In genomic region chr6:52825535-52825934, GRCm38 (mm10) we compare ENCODE assay signal across 8 mouse cellular contexts.
DNase-seq lines count a peak whose midpoint lies in the region; ATAC-seq lines count a peak whose summit lies in the region.

No protein-coding gene starts in this region.

- no peak overlapping the region for H3K9ac ChIP-seq in forebrain, embryonic 14.5 days (ENCODE audit: low read length)
- H3K9ac ChIP-seq in forebrain, embryonic 11.5 days (ENCODE audit: low read length), result no peak overlapping the region

- peaks cover 16% of the 10 kb centered on the region for H3K27me3 ChIP-seq in forebrain, embryonic 14.5 days (replicated peaks; ENCODE audit: control insufficient read depth, insufficient read depth, low read length)
- H3K27me3 ChIP-seq in forebrain, embryonic 11.5 days (ENCODE audit: control insufficient read depth, insufficient read depth, low read length), result peaks cover 26% of the 10 kb centered on the region

- WGBS in forebrain, embryonic 14.5 days, result 78% methylated on average over 5 of the region's 5 CpGs
- WGBS in forebrain, embryonic 11.5 days, result 83% methylated on average over 5 of the region's 5 CpGs
- WGBS in large intestine, adult 2 months, result 28% methylated on average over 5 of the region's 5 CpGs

- no peak for ATAC-seq in forebrain, embryonic 14.5 days
- ATAC-seq in forebrain, embryonic 11.5 days (replicated peaks; ENCODE audit: low FRiP score), result no peak

- H3K4me3 ChIP-seq in forebrain, embryonic 14.5 days (ENCODE audit: low read depth, low read length), result no peak overlapping the region
- no peak overlapping the region for H3K4me3 ChIP-seq in forebrain, embryonic 11.5 days (ENCODE audit: low read depth, low read length)

- peaks cover 29% of the 10 kb centered on the region for H3K4me1 ChIP-seq in forebrain, embryonic 14.5 days (ENCODE audit: control insufficient read depth, insufficient read depth, low read length)
- H3K4me1 ChIP-seq in forebrain, embryonic 11.5 days (replicated peaks; ENCODE audit: control insufficient read depth, insufficient read depth, low read length), result peaks cover 14% of the 10 kb centered on the region; the same call in 1 of the 2 replicates

- H3K4me2 ChIP-seq in forebrain, embryonic 14.5 days (ENCODE audit: low read length), result no peak overlapping the region
- no peak overlapping the region for H3K4me2 ChIP-seq in forebrain, embryonic 11.5 days (ENCODE audit: low read depth, low read length, severe bottlenecking)

- H3K27ac ChIP-seq in forebrain, embryonic 14.5 days (ENCODE audit: low read depth, low read length), result peak overlapping the region; percentile 33; the same call in 1 of the 2 replicates
- H3K27ac ChIP-seq in forebrain, embryonic 11.5 days (ENCODE audit: low read depth, low read length), result no peak overlapping the region

- no peak for DNase-seq in forebrain, embryonic 14.5 days (ENCODE audit: low spot score)
- no peak for DNase-seq in forebrain, embryonic 11.5 days (ENCODE audit: low spot score)
- DNase-seq in 3134 (ENCODE audit: extremely low read depth, insufficient read length, low spot score), result peak; percentile 81
- peak; percentile 81 for DNase-seq in adrenal gland, postnatal 14 days
- peak; percentile 45 for DNase-seq in large intestine, adult 2 months (ENCODE audit: low read depth, low spot score)
- DNase-seq in lung, postnatal 36 days, result peak; percentile 48
- DNase-seq in kidney, adult 9 months, result no peak
- no peak for DNase-seq in kidney, postnatal 36 days

- H3K9me3 ChIP-seq in forebrain, embryonic 14.5 days (replicated peaks; ENCODE audit: control insufficient read depth, low read length), result no peaks in the 10 kb centered on the region
- H3K9me3 ChIP-seq in forebrain, embryonic 11.5 days (ENCODE audit: control insufficient read depth, low read length), result no peaks in the 10 kb centered on the region

- H3K36me3 ChIP-seq in forebrain, embryonic 14.5 days (ENCODE audit: control insufficient read depth, insufficient read depth, low read length), result no peaks in the 10 kb centered on the region
- H3K36me3 ChIP-seq in forebrain, embryonic 11.5 days (ENCODE audit: control insufficient read depth, insufficient read depth, low read length), result no peaks in the 10 kb centered on the region

Comparison
In these comparisons a context has a peak if more than half of its experiments do, and no peak if none do; other contexts are left out.
1. DNase-seq: peak in 3134 (single experiment), adrenal gland, postnatal 14 days (single experiment), large intestine, adult 2 months (single experiment) and lung, postnatal 36 days (single experiment); none in forebrain, embryonic 14.5 days (single experiment), forebrain, embryonic 11.5 days (single experiment), kidney, adult 9 months (single experiment) and kidney, postnatal 36 days (0 of 2).